Mouse (Mus musculus) MN1 (cell line): ENCODE measurements around the gene Arhgap27.
"Not testable (repeated sequence)": the region's sequence is repeated elsewhere in the genome, so short reads cannot be mapped to it uniquely, and the experiment has no call there.

Experiments
- DNase-seq: peaks from one replicate; pipeline ENCODE4 v3.0.0-alpha.2; 2016; ENCODE audit warnings: low spot score

Arhgap27 gene

GRCm38 (mm10) chr11:103294066-103294465 is 69.4 kb downstream of the Arhgap27 start:
- DNase-seq, result no peak

- no peak for DNase-seq
Observed at GRCm38 (mm10) chr11:103292890-103293287, 70.6 kb downstream of the Arhgap27 start.

GRCm38 (mm10) chr11:103292152-103292889 is 71.2 kb downstream of the Arhgap27 start:
- peak; percentile 18 for DNase-seq

GRCm38 (mm10) chr11:103290841-103291240 is 72.7 kb downstream of the Arhgap27 start:
- not testable (repeated sequence) for DNase-seq

GRCm38 (mm10) chr11:103288291-103288963 is 75.1 kb downstream of the Arhgap27 start:
- no peak for DNase-seq

- DNase-seq, result no peak
Observed at GRCm38 (mm10) chr11:103286910-103287309, 76.6 kb downstream of the Arhgap27 start.

- DNase-seq, result no peak
Observed at GRCm38 (mm10) chr11:103285951-103286350, 77.5 kb downstream of the Arhgap27 start.

GRCm38 (mm10) chr11:103285276-103285675 is 78.2 kb downstream of the Arhgap27 start:
- DNase-seq, result no peak

GRCm38 (mm10) chr11:103281784-103282183 is 81.7 kb downstream of the Arhgap27 start:
- DNase-seq, result no peak
